Comparison of ENCODE assay signal across 15 mouse cellular contexts in the genomic region with DNA sequence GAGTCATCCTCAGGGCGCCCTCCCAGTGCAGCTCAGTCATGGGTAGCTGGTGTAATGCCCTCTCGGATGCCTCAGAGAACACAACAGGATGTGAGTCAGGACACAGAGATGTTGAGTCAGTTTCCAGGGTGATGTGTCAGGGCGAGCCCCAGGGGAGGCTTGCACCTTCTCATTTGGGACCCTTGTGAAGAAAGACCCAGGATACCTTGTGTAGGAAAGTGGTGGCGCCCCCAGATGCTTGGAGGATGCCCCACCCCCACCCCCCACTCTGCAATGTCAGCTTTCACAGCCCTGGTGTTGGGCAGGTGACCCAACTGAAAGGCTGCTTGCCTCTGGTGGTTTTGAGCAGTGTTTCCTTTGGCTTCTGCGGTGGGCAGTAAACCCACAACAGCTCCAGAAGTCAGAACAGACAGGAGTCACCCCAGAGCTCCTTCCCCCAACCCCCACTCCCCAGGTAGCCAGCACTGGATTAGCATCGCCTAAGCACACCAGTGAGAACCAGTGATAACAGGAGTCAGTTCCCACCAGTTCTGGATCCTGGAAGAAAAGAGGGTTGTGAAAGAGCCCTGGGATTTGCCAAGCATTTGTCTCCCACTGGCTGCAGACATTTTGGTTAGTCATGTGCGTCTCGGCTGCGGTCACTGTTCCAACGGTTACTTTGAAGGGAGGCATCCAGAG.
DNase-seq lines count a peak whose midpoint lies in the region; ATAC-seq and TF ChIP-seq lines count a peak whose summit lies in the region.
"Had no signal": no experiment of that assay in that cellular context is flagged by ENCODE, and none has a peak within 500 bp of the region (broad histone marks: within the 10 kb centered on the region; RNA-seq: fewer than 3 reads in every experiment).

No protein-coding gene starts in this region.

- WGBS in liver, embryonic 16.5 days (ENCODE audit: insufficient replicate concordance): 57% methylated on average over 10 of the region's 10 CpGs
- 64% methylated on average over 10 of the region's 10 CpGs for WGBS in liver, embryonic 11.5 days

- no peaks in the 10 kb centered on the region for H3K4me1 ChIP-seq in liver, embryonic 16.5 days (ENCODE audit: control insufficient read depth, low read depth, low read length)
- 0 out of 2 replicates have a peak, but pooled peaks cover 3% of the 10 kb centered on the region for H3K4me1 ChIP-seq in liver, embryonic 11.5 days (replicated peaks; ENCODE audit: control insufficient read depth, insufficient read depth, low read length)
- H3K4me1 ChIP-seq: forebrain, embryonic 15.5 days; neural tube, embryonic 15.5 days had no signal

- intact Hi-C loops in gastrocnemius, postnatal 36 days (cut with DNase I): no loop called here
- intact Hi-C loops in left cerebral cortex, adult 2 months (cut with DNase I): no loop called here

- no peak overlapping the region for H3K9ac ChIP-seq in liver, embryonic 16.5 days (ENCODE audit: low read depth, low read length)
- no peak overlapping the region for H3K9ac ChIP-seq in liver, embryonic 11.5 days (ENCODE audit: low read depth, low read length)
- H3K9ac ChIP-seq: forebrain, embryonic 15.5 days; neural tube, embryonic 15.5 days had no signal

- H3K4me3 ChIP-seq in liver, embryonic 16.5 days (ENCODE audit: low read depth, low read length): no peak overlapping the region
- H3K4me3 ChIP-seq in liver, embryonic 11.5 days (ENCODE audit: low read depth, low read length): no peak overlapping the region
- H3K4me3 ChIP-seq in left cerebral cortex, adult 2 months: no peak overlapping the region
- H3K4me3 ChIP-seq: forebrain, embryonic 15.5 days; neural tube, embryonic 15.5 days had no signal

- no peaks in the 10 kb centered on the region for H3K9me3 ChIP-seq in liver, embryonic 16.5 days (replicated peaks; ENCODE audit: control insufficient read depth, low read length)
- H3K9me3 ChIP-seq in liver, embryonic 11.5 days (ENCODE audit: control insufficient read depth, low read length): no peaks in the 10 kb centered on the region
- H3K9me3 ChIP-seq: neural tube, embryonic 15.5 days had no signal

- 0 out of 2 replicates have a peak, but pooled peaks have one; percentile 19 for ATAC-seq in liver, embryonic 16.5 days (ENCODE audit: low read depth)
- ATAC-seq in liver, embryonic 11.5 days (replicated peaks; ENCODE audit: low FRiP score): no peak
- ATAC-seq in hematopoietic stem cell, adult 5-6 weeks (replicated peaks in 1 of 2; ENCODE audit: insufficient read depth in 1 of 2, low FRiP score in 2 of 2, low TSS enrichment in 1 of 2, low read depth in 1 of 2, poor library complexity in 2 of 2, severe bottlenecking in 2 of 2): peak; percentile 89 to 90
- ATAC-seq: forebrain, embryonic 15.5 days had no signal

- no peak overlapping the region for H3K27ac ChIP-seq in liver, embryonic 16.5 days (ENCODE audit: low read length)
- H3K27ac ChIP-seq in liver, embryonic 11.5 days (ENCODE audit: low read depth, low read length): no peak overlapping the region
- no peak overlapping the region for H3K27ac ChIP-seq in left cerebral cortex, adult 2 months
- H3K27ac ChIP-seq: forebrain, embryonic 15.5 days; neural tube, embryonic 15.5 days had no signal

- no peaks in the 10 kb centered on the region for H3K27me3 ChIP-seq in liver, embryonic 16.5 days (ENCODE audit: control insufficient read depth, insufficient read depth, low read depth, low read length)
- no peaks in the 10 kb centered on the region for H3K27me3 ChIP-seq in liver, embryonic 11.5 days (replicated peaks; ENCODE audit: control insufficient read depth, insufficient read depth, low read length)
- H3K27me3 ChIP-seq: forebrain, embryonic 15.5 days; neural tube, embryonic 15.5 days had no signal

- DNase-seq in liver, embryonic 11.5 days (ENCODE audit: low spot score): no peak
- peak; percentile 78 for DNase-seq in Muller cell, postnatal 12 days (ENCODE audit: inconsistent ontology term)
- peak; percentile 58 to 74 for DNase-seq in natural killer cell, adult 2 months (ENCODE audit: low spot score in 2 of 2)
- DNase-seq in cerebellum, postnatal 4 days (ENCODE audit: low spot score in 2 of 2): no peak
- no peak for DNase-seq in gastrocnemius, postnatal 36 days
- DNase-seq in left cerebral cortex, adult 2 months (ENCODE audit: extremely low spot score in 1 of 2, low spot score in 2 of 2): no peak
- DNase-seq: adrenal gland, adult 8-10 months; cerebellum, adult 2 months; heart, adult 18-20 months; heart, postnatal 4 days; kidney, adult 8-10 months had no signal

- H3K36me3 ChIP-seq in liver, embryonic 16.5 days (ENCODE audit: control insufficient read depth, insufficient read depth): no peaks in the 10 kb centered on the region; the same call in 1 of the 2 replicates
- H3K36me3 ChIP-seq in liver, embryonic 11.5 days (ENCODE audit: control insufficient read depth, insufficient read depth, low read length): no peaks in the 10 kb centered on the region; the same call in 1 of the 2 replicates
- H3K36me3 ChIP-seq: forebrain, embryonic 15.5 days; neural tube, embryonic 15.5 days had no signal

- H3K4me2 ChIP-seq in liver, embryonic 16.5 days (ENCODE audit: low read depth, low read length): no peak overlapping the region
- H3K4me2 ChIP-seq in liver, embryonic 11.5 days: no peak overlapping the region
- H3K4me2 ChIP-seq: forebrain, embryonic 15.5 days; neural tube, embryonic 15.5 days had no signal

- TF ChIP-seq CTCF in left cerebral cortex, adult 2 months (IDR thresholded peaks at IDR 0.05): no peak

Comparison
In these comparisons a context has a peak if more than half of its experiments do, and no peak if none do; other contexts are left out.
1. DNase-seq: peak in Muller cell, postnatal 12 days (single experiment) and natural killer cell, adult 2 months (2 of 2); none in liver, embryonic 11.5 days (single experiment), cerebellum, postnatal 4 days (0 of 2), gastrocnemius, postnatal 36 days (0 of 2) and left cerebral cortex, adult 2 months (0 of 2).